Mouse (Mus musculus): Measurements from ENCODE around the gene Hnrnpa1. TPM values are rescaled to one million over a fixed set of nuclear protein-coding genes. Genes with fewer than 3 reads are reported as not detected.

The Hnrnpa1 gene
- total and polyA plus RNA-seq, 3 experiments: 59.4 to 149 (median 143) TPM

DNA sequence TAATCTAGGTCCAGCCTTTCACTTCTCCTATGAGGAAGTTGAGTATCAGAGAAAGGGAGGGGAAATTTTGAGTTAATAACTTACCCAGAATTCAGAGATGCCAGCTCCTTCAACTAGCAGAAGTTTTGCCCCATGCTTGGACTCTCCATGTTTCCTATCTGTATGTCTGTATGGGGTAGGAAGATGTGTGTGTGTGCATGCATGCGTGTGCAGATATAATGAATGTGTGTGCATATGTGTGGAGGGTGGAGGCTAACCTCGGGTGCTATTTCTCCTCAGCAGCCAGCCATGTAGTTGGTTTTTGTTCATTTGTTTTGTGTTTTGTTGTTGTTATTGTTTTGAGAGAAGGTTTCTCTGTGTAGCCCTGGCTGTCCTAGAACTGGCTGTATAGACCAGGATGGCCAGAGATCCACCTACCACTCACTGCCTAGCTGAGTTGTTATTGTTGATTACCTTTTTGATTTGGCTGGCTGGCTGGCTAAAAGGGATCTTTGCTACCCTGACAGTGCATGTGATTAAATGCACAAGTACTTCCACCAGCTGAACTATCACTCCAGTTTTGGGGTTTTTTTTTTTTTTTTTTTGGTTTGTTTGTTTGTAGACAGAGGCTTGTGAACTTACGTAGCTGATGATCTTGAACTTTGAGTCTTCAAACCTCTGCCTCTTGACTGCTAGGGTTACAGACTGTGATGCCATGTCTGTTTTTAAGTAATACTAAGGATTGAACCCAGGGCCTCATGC lies 41.4 kb downstream of the Hnrnpa1 start:
- H3K4me3 ChIP-seq: no peak overlapping the region
- peaks cover 8% of the 10 kb centered on the region for H3K36me3 ChIP-seq (ENCODE audit: control insufficient read depth, insufficient read depth, low read length)
- WGBS: 79% methylated on average over 3 of the region's 3 CpGs
- H3K4me1 ChIP-seq (ENCODE audit: control insufficient read depth, insufficient read depth, low read length): peaks cover 13% of the 10 kb centered on the region
- no peaks in the 10 kb centered on the region for H3K27me3 ChIP-seq (ENCODE audit: control insufficient read depth, insufficient read depth, low read length)
- no peak overlapping the region for H3K27ac ChIP-seq
- no peak overlapping the region for H3K9ac ChIP-seq (ENCODE audit: low read depth, low read length)
- TF ChIP-seq CTCF (IDR thresholded peaks at IDR 0.05) (no peak), POLR2A (IDR thresholded peaks at IDR 0.05; ENCODE audit: insufficient read depth, low read depth, low read length) (no peak), EP300 (IDR thresholded peaks at IDR 0.05; ENCODE audit: insufficient read depth, low read depth, low read length) (no peak)
- peaks cover 14% of the 10 kb centered on the region for H3K79me2 ChIP-seq (replicated peaks; ENCODE audit: control insufficient read depth, insufficient read depth, low read length)
- intact Hi-C loops (cut with DNase I): loop anchor here (2.0 kb wide), 1 partner anchor 31 kb away; no protein-coding TSS in a partner anchor
- no peak for DNase-seq

DNA sequence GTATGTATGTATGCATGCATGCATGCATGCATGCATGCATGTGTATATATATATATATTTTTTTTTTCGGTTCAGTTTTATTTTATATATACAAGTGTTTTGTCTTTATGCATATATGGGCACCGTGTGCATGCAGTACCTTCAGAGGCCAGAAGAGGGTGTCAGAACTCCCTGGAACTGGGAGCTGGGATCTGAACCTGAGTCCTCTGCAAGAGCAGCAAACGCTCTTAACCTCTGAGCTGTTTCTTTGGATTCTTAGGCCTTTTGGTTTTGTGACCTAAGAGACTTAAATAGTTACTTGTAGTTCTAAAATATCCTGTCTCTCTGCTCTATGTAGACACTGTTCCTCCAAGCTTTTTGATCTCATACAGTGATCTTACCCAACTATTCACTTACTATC lies 43.8 kb downstream of the Hnrnpa1 start:
- H3K4me3 ChIP-seq: no peak overlapping the region
- peaks cover 6% of the 10 kb centered on the region for H3K79me2 ChIP-seq (replicated peaks; ENCODE audit: control insufficient read depth, insufficient read depth, low read length)
- H3K9ac ChIP-seq (ENCODE audit: low read depth, low read length): no peak overlapping the region
- TF ChIP-seq CTCF (IDR thresholded peaks at IDR 0.05) (peak; percentile 73), POLR2A (IDR thresholded peaks at IDR 0.05; ENCODE audit: insufficient read depth, low read depth, low read length) (no peak)
- no peaks in the 10 kb centered on the region for H3K27me3 ChIP-seq (ENCODE audit: control insufficient read depth, insufficient read depth, low read length)
- peaks cover 13% of the 10 kb centered on the region for H3K4me1 ChIP-seq (ENCODE audit: control insufficient read depth, insufficient read depth, low read length)
- 72% methylated on average over 3 of the region's 3 CpGs for WGBS
- no peak overlapping the region for H3K27ac ChIP-seq
- intact Hi-C loops (cut with DNase I): loop anchor here (2.0 kb wide), 1 partner anchor 23 kb away; no protein-coding TSS in a partner anchor
- DNase-seq: no peak
- H3K36me3 ChIP-seq (ENCODE audit: control insufficient read depth, insufficient read depth, low read length): peaks cover 9% of the 10 kb centered on the region

DNA sequence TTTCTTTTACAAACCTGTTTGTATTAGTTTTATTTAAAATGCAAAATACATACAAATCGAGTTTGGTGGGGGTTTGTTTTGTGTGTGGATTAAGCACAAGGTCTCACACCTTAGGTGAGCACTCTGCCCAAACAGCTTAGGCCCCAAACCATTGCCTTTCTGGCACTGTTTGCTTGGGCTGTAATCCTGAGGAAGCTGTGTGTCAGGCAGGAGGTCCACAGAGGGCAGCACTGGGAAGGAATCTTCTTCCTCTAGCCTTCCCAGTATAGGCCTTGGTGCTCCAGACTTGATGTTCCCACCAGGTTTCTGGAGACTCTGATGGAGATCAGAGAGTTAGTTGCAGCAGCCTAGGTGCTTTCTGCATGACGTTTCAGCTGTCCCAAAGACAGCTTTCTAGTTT lies 44.4 kb downstream of the Hnrnpa1 start:
- H3K36me3 ChIP-seq (ENCODE audit: control insufficient read depth, insufficient read depth, low read length): peaks cover 9% of the 10 kb centered on the region
- H3K9ac ChIP-seq (ENCODE audit: low read depth, low read length): no peak overlapping the region
- TF ChIP-seq CTCF (IDR thresholded peaks at IDR 0.05) (peak; percentile 37), POLR2A (IDR thresholded peaks at IDR 0.05; ENCODE audit: insufficient read depth, low read depth, low read length) (no peak)
- no peak for DNase-seq
- intact Hi-C loops (cut with DNase I): loop anchor here (2.0 kb wide), 1 partner anchor 22 kb away; no protein-coding TSS in a partner anchor
- H3K4me1 ChIP-seq (ENCODE audit: control insufficient read depth, insufficient read depth, low read length): peaks cover 13% of the 10 kb centered on the region
- H3K79me2 ChIP-seq (replicated peaks; ENCODE audit: control insufficient read depth, insufficient read depth, low read length): peaks cover 5% of the 10 kb centered on the region
- no peaks in the 10 kb centered on the region for H3K27me3 ChIP-seq (ENCODE audit: control insufficient read depth, insufficient read depth, low read length)
- H3K4me3 ChIP-seq: no peak overlapping the region
- no peak overlapping the region; the same call in 1 of the 2 replicates for H3K27ac ChIP-seq
- 22% methylated on average over 2 of the region's 2 CpGs for WGBS

DNA sequence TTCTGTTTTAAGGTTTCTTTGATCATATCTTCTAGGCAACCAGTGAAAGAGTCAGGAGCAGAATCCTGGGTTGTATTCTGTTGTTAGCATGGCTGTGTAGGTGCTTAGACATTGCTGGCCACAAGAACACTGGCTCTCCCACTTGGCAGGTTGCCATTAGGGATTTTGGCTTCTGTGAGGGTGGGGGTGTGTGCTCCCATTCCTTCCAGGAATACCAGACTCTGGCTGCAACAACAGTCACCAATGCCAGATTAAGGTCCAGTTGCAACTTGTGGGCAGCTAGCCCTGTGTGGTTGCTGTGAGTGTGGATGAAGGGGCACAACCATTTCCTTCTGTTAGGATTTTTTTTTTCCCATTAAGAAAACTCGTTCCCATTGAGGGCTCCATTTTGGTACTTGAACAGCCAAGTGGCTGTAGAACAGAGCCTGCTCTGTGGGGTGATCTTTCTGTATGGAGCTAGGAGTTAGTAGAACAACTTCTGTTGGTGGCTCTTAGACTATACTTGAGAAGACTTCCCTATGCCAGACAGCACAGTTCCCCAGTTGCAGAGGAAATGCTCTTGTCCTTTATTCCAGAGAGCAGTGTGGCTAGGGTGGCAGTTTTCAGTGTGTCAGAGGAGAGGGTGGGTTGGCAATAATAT lies 45.7 kb downstream of the Hnrnpa1 start:
- intact Hi-C loops (cut with DNase I): loop anchor here (2.0 kb wide), 1 partner anchor 21 kb away; no protein-coding TSS in a partner anchor
- 17% methylated on average over 1 of the region's 1 CpGs for WGBS

DNA sequence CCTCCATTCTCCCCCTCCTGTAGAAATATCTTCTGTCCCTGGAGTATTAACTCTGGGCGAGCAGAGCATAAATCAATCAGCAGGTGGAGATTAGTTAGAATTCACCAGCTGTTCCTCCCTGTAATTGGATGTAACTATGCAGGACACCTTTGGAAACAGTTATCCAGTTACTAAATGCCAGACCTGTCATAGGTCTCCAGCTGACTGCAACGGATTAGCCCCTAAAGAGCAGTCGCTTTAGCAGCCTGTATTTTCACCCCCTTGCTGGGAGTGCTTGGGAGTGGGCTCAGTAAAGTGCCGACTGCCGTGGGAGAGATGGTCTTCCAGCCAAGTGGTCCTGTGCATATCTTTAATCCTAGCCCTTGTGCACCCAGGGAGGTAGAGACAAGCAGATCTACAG lies 49.4 kb downstream of the Hnrnpa1 start:
- Histone ChIP-seq H3K36me3 (ENCODE audit: control insufficient read depth, insufficient read depth, low read length) (peaks cover 9% of the 10 kb centered on the region), H3K9ac (ENCODE audit: low read depth, low read length) (no peak overlapping the region), H3K27ac (no peak overlapping the region), H3K4me3 (no peak overlapping the region), H3K4me1 (ENCODE audit: control insufficient read depth, insufficient read depth, low read length) (peaks cover 13% of the 10 kb centered on the region), H3K79me2 (replicated peaks; ENCODE audit: control insufficient read depth, insufficient read depth, low read length) (no peaks in the 10 kb centered on the region; the same call in 1 of the 2 replicates), H3K27me3 (ENCODE audit: control insufficient read depth, insufficient read depth, low read length) (no peaks in the 10 kb centered on the region)
- intact Hi-C loops (cut with DNase I): no loop called here
- 61% methylated on average over 5 of the region's 5 CpGs for WGBS
- TF ChIP-seq POLR2A (IDR thresholded peaks at IDR 0.05; ENCODE audit: insufficient read depth, low read depth, low read length) (no peak), CTCF (IDR thresholded peaks at IDR 0.05) (no peak), EP300 (IDR thresholded peaks at IDR 0.05; ENCODE audit: insufficient read depth, low read depth, low read length) (no peak)
- no peak for DNase-seq

More for the DNA sequence above, 45.7 kb downstream of the Hnrnpa1 start:
- no peak for TF ChIP-seq CTCF (IDR thresholded peaks at IDR 0.05)
- 0 out of 2 replicates have a peak, but pooled peaks have one; percentile 51 for TF ChIP-seq EP300 (IDR thresholded peaks at IDR 0.05; ENCODE audit: insufficient read depth, low read depth, low read length)
- DNase-seq: peak; percentile 60 to 70
- no peak overlapping the region; the same call in 1 of the 2 replicates for H3K9ac ChIP-seq (ENCODE audit: low read depth, low read length)
- no peak overlapping the region; the same call in 1 of the 2 replicates for H3K27ac ChIP-seq
- no peaks in the 10 kb centered on the region for H3K27me3 ChIP-seq (ENCODE audit: control insufficient read depth, insufficient read depth, low read length)
- peaks cover 13% of the 10 kb centered on the region for H3K4me1 ChIP-seq (ENCODE audit: control insufficient read depth, insufficient read depth, low read length)
- no peak overlapping the region for H3K4me3 ChIP-seq
- H3K36me3 ChIP-seq (ENCODE audit: control insufficient read depth, insufficient read depth, low read length): peaks cover 9% of the 10 kb centered on the region
- peaks cover 5% of the 10 kb centered on the region for H3K79me2 ChIP-seq (replicated peaks; ENCODE audit: control insufficient read depth, insufficient read depth, low read length)

DNA sequence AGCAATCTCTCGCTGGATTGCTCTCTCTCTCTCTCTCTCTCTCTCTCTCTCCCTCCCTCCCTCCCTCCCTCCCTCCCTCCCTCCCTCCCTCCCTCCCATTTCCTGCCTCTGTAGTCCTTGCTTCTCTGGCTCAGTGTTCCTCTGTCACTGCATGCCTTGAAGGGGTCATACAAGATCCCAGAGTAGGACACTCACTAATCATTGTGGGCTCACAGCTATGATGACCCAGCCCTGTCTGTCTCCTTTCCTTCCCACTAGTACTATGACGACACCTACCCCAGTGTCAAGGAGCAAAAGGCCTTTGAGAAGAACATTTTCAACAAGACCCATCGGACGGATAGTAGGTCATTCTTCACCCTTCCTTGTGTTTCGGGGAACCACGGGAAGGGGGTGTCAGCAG lies 50.2 kb downstream of the Hnrnpa1 start:
- intact Hi-C loops (cut with DNase I): no loop called here
- H3K36me3 ChIP-seq (ENCODE audit: control insufficient read depth, insufficient read depth, low read length): peaks cover 7% of the 10 kb centered on the region
- no peak overlapping the region for H3K4me3 ChIP-seq
- WGBS: 66% methylated on average over 6 of the region's 6 CpGs
- no peak for TF ChIP-seq EP300 (IDR thresholded peaks at IDR 0.05; ENCODE audit: insufficient read depth, low read depth, low read length)
- no peak for TF ChIP-seq CTCF (IDR thresholded peaks at IDR 0.05)
- no peak for TF ChIP-seq POLR2A (IDR thresholded peaks at IDR 0.05; ENCODE audit: insufficient read depth, low read depth, low read length)
- no peak overlapping the region for H3K9ac ChIP-seq (ENCODE audit: low read depth, low read length)
- H3K4me1 ChIP-seq (ENCODE audit: control insufficient read depth, insufficient read depth, low read length): peaks cover 8% of the 10 kb centered on the region
- H3K27ac ChIP-seq: no peak overlapping the region
- no peaks in the 10 kb centered on the region; the same call in 1 of the 2 replicates for H3K79me2 ChIP-seq (replicated peaks; ENCODE audit: control insufficient read depth, insufficient read depth, low read length)
- no peak for DNase-seq
- no peaks in the 10 kb centered on the region for H3K27me3 ChIP-seq (ENCODE audit: control insufficient read depth, insufficient read depth, low read length)
